Mouse (Mus musculus) kidney, adult 2 months (tissue): ENCODE results near the gene Rbp1.

ENCODE experiments used
- CTCF ChIP-seq: fragments of 200-500 bp; conservative IDR thresholded peaks from 2 replicates; pipeline ENCODE4 v1.5.1; 2011; ENCODE audit warnings: low read depth, mild to moderate bottlenecking, control low read depth, low read length, moderate library complexity, mixed read lengths; ENCODE audit not compliant: insufficient read depth, insufficient read length
- POLR2A ChIP-seq: fragments of 200-500 bp; IDR thresholded peaks from one replicate; pipeline ENCODE4 v1.6.1; 2011; ENCODE audit warnings: low read depth, low read length, control low read depth

- no peak for TF ChIP-seq POLR2A
- no peak for TF ChIP-seq CTCF
These were observed 2.7 kb downstream of the Rbp1 start for GRCm38 (mm10) chr9:98425351-98425880.
